Mouse (Mus musculus) heart, postnatal 25 days (tissue): ENCODE data around the gene Hoxa4. TPM values are rescaled to one million over a fixed set of nuclear protein-coding genes. Genes with fewer than 3 reads are reported as not detected.

Experiments used
- DNase-seq: peaks from one replicate; pipeline ENCODE4 v3.0.0; 2022; ENCODE audit warnings: low spot score
- intact Hi-C: fragments of 180-260 bp; cut with DNase I; formaldehyde crosslinking; loops from one replicate; pipeline ENCODE4 v1.15.1; 2025
- total RNA-seq, 2 experiments: library from RNA; stranded (reverse); gene quantifications; 2 replicates each; pipeline ENCODE4 v1.2.3; 2021

The Hoxa4 gene
- total RNA-seq, result under 1 TPM; 0.22 to 0.36 TPM

DNA sequence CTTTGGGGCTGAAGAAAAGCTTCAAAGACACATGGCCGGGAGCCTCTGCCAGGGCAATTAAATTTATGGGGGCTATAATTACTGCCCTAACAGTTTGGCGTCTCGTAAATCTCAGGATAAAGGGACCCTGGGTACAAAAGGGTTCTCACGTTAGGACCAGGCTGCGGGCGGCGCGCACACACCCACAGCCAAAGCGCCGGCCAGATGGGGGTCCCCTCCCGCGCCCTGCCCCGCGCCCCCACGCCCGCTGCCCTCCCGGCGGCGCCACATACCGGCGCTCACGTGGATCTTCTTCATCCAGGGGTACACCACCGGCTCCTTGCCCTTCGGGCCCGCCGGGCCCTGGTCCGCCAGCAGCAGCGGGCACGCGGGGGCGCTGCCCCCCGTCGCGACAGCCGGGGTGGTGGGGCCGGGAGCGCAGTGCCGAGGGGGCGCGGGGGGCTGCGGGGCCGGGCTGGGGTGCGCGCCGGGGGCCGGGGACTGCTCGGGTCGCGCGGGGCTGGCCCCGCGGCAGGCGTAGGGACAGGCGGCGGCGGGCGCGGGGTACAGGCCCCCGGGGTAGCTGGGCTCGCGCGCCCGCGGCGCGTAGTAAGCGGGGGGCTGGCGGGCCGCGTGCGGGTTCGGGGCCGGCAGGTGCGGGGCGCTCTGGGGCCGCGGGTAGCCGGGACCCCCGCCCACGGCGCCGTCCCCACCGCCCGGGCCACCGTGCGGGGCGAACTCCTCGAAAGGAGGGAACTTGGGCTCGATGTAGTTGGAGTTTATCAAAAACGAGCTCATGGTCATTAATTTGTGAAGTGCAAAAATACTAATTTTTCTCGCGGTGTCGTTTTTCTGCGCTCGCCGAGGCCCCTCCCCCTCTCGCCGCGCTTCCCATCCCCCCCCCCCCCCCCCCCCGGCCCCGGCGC, at the start of gene Hoxa4:
Gene Hoxa4 (minus strand): TSS at position 848 of the 905 bp plus-strand sequence.
- intact Hi-C loops, result no loop called here
- no peak for DNase-seq

DNA sequence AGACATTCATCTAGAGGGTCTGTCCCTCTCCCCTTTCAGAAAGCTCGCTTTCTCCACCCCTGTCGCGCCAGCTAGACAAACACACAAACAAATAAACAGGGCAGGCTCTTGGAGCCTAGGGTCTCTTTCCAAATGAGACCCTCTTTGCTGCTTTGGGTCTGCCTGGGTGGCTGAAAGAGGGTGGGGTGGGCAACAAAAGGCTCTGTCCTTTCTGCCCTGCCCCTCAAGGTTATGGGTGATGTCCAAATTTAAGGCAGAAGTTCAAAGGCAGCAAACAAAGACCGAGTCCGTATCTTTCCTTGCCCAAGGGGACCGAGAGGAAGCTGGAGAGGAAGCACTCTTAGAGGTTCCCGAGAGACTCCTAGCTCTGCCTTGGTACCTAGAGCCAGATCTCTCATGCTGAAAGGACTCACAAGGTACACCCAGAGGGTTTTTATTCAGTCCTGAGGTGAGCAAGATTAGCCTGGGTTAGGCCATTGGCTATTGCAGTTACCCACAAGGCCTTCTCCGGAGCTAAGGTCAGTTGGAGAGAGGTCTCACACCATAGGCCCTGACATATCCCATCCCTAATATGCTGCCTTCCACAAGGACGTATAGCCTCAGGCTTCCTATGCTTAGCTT, 49.6 kb upstream of the Hoxa4 start:
- no peak for DNase-seq

DNA sequence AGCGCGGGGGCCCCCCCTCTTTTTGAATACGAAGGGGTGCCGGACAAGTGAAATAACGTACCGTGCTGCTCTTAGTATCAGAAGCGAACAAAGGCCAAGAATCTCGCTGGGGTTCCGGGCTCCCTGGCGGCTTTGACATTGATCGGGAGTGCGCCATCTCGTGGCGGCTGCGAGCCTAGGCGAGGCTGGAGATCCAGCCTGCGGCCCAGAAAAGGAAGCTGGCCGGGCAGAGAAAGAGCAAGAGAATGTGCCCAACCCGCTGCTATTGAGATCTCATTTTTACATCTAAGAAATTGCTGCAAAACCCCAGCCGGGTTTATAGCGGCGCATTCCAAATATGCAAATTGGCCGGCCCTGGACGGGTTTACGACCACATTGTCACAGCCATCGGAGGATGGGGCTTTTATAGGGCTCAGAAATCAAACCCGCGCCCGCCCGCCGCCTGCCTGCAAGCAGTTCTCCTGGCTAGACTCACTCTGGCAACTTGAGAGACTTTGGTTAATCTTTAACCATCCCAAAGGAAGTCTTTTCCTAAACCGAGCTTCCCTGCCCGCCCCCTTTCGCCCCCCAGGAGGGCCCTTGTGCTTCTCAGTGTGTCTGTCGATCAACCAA, 48.9 kb upstream of the Hoxa4 start, which contains the start of gene Hoxa10:
Gene Hoxa10 (minus strand): TSS at position 466 of the 612 bp plus-strand sequence.
- intact Hi-C loops, result no loop called here
- DNase-seq, result peak; percentile 40

More for the DNA sequence above, 49.6 kb upstream of the Hoxa4 start:
- intact Hi-C loops, result no loop called here

GRCm38 (mm10) chr6:52239625-52240388, 48.3 kb upstream of the Hoxa4 start:
- no peak for DNase-seq
- intact Hi-C loops, result no loop called here

DNA sequence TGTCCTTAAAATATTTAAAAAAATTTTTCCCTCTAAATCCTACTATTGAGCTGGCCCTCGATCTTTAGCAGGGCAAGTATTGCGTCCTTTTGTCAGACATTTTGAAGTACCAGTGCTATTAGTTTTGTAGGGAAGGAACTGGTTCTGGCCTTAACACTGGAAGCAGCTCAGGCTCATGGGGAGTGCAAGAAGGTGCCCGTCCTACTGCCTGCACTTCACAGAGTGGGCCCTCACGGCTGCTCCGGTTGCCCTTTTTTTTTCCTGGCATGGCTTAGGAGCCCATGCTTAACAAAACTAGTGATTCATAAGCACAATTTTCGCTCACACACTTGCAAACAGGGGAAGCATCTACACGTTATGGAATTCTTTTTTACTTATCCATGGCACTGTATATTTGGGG, 47.4 kb upstream of the Hoxa4 start:
- no peak for DNase-seq
- intact Hi-C loops, result no loop called here

- no peak for DNase-seq
- intact Hi-C loops, result no loop called here
Measured at GRCm38 (mm10) chr6:52238155-52238545, 46.6 kb upstream of the Hoxa4 start.

DNA sequence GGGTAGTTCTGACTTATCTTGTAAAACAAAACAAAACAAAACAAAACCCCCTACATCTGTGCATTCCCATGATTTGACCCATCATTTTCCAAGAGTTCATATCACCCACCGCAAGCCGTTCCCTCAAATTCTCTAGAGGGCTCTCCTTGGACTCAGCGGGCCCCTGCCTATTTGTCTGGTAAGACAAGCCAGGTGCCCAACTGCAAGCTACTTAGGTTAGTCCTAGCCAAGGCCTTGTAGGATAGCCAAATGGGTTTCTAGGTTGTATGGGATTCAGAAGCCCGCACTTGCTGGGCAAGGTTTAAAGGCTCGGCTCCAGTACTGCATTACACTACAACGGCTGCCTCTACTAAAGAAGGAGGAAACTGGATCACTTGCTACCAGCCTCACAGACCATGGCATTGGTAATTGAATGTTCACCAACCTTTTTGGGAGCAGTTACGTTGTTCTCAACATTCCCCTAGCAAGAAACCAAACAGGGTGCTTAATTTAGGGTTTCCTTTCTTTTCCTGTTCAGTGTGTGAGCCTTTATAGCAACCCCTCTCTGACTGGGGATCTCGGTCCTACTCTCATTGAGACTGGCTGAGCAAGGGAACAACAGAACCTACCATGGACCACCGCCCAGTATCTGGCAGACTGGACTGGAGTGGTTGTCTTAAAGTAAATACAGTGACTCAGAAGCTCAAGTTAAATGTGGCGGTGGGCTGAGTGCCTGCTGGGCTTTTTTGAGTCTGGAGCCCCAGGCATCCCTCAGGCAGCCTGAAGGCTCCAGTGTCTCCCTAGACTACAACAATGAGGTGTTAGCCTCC, 46.0 kb upstream of the Hoxa4 start:
- DNase-seq, result no peak
- intact Hi-C loops, result no loop called here

DNA sequence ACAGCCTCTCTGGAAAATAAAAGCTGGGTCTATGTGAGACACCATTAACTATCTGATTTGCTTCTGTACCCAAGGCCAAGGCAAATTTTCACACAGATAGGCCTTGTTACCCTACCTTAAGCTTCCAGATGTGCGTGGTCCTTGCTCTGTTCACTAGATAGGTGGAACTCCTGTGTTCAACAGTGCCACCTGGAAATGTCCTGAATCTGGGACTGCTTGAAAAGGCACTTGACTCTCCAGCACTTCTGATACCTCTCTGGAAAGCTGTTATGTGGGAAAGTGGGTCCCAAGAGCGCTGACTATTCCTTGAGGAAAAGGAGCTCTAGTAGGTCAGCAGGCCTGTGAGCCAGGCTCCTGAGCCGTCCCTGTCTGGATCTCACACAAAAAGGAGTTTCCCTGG, 45.3 kb upstream of the Hoxa4 start:
- DNase-seq, result no peak
- intact Hi-C loops, result no loop called here

GRCm38 (mm10) chr6:52235866-52236265, 44.3 kb upstream of the Hoxa4 start:
- intact Hi-C loops, result no loop called here
- no peak for DNase-seq

DNA sequence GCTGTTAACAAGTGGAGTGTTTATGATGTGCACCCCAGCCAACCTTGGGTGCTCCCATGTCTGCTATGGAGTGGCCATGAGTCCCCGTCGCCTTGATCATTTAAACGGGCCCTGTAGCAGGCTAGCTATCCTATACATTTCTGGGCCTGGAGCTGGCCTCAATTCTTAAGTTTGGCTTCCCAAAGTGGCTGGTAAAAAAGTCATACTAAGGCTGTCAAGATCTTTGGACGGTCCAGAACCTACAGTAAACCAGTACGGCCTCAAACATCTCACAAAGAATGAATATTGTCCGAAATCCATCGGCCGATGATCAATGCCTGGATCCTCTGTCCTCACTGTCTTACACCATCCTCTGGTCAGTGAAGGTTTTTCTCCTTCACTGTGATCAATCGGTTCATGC, 43.7 kb upstream of the Hoxa4 start:
- DNase-seq, result no peak
- intact Hi-C loops, result no loop called here

- intact Hi-C loops, result no loop called here
- DNase-seq, result no peak
Measured at GRCm38 (mm10) chr6:52234428-52235140, 43.0 kb upstream of the Hoxa4 start.

DNA sequence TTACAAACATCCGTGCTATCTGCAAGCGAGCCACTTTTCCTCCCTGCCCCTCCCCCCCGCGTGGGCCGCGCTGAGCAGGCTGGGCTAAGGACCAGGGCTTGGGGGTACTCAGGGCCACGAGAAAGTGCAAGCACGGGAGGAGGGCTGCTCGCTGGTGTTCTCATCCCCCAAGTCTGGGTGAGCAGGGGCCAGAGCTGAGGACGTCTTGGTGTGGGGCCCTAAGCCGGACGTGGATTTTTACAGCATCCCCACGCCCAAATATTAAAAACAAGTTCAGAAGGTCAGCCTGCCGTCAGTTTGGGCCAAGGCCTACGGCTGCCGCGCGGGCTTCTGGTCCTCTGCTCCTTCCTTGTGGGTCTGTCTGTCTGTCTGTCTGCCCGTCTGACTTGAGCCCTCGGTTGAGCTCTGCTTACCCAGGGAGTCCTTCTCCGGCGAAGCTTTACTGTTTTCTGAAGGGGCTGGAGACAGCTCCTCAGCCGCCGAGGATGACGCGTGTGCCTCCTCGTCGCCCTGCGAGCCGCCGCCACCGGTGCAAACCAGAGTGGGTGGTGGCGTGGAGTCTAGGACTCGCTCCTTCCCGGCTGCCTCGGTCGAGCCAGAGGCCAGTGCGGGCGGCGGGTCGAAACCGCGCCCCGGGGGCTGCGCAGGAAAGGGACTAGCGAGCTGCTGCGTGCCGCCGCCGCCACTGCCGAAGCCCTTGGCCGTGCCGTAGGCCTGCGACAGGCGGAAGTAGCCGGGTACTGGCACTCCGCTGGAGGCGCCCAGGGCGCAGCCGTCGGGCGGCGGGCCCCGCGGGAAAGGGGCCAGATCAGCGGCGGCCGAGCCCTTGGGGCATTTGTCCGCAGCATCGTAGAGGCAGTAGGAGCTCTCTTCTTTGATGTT, 42.2 kb upstream of the Hoxa4 start:
- intact Hi-C loops, result no loop called here
- no peak for DNase-seq

GRCm38 (mm10) chr6:52232984-52233545, 41.5 kb upstream of the Hoxa4 start:
- intact Hi-C loops, result no loop called here
- no peak for DNase-seq

DNA sequence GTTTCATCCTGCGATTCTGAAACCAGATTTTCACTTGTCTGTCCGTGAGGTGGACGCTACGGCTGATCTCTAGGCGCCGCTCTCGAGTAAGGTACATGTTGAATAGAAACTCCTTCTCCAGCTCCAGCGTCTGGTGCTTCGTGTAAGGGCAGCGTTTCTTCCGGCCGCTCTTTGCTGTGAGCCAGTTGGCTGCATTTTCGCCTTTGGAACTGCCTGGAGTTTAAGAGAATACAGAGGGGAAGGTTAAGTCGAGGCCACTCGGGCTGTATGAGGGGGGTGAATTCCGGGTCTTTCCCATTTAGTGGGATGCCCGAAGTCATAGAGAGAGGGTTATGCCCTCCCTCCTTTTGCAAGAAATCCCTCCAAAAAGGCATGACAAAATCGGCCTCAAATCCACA, 41.0 kb upstream of the Hoxa4 start:
- intact Hi-C loops, result no loop called here
- DNase-seq, result no peak

DNA sequence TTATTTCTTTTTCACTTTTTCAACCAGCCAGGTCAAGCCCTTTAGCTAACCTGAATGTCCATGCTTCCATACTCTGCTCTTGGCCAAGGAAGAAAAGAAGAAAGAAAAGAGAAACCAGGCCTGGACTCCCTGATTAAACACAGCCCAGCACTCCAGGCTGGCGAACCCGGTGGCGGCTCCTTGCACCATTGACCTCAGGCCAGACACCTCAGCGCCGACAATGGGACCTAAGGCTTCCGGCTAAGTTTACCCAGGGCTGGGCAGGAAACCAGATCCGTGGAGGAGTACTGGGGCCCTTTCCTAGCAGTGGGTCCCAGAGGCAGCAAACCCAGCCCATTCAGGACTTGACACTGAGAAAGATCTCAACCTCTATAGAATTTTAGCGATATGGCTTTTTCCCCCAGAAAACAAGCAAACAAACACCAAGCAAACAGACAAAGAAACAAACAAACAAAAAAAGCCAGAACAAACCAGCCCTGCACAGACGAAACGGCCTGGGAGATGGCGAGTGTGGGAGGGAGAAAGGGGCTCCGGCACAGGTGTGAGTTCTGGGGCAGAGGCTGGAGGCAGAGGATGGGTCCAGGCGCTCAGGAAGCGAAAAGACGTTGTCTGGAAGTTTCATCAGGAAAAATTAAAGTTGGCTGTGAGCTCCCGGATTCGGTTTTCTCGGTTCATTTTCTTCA, 40.5 kb upstream of the Hoxa4 start:
- DNase-seq, result no peak
- intact Hi-C loops, result no loop called here

DNA sequence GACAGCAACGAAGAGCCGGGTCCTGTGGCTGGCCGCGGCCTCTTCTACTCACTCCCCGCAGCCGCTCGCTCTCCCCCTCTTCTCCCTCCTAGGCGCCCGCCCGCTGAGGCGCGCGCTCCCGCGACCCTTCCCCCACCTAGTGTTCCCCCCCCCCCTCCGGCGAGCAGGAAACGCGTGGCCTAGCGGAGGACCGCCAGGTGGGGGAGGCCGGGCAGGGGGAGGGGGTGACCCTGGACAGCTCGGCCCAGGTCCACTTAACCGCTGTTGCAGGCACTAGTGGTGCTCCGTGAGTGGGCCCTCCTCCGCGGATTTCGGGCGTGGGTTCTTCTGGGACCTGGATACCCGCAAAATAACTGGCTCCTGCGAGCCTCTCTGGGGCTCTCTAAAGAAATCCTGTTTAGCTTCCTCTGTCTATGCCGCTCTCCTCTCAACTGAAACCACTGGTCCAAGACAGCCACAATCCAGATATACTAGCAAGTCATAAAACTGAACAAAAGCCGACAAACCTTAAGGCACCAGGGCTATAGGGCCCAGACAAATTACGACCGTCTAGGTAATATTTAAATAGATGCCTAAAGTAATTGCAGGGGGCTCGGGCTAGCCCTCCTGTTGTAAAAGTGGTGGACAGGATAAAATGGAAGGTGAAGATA, 39.1 kb upstream of the Hoxa4 start, which contains the start of gene Hoxa9:
Gene Hoxa9 (minus strand): TSS at position 574 of the 650 bp plus-strand sequence.
- DNase-seq, result no peak
- intact Hi-C loops, result no loop called here
